Mouse (Mus musculus) CH12F3 (cell line): ENCODE data around the gene Foxred2.

Experiments
- in situ Hi-C: fragments of 300-500 bp; cut with MboI; formaldehyde crosslinking; loops from 2 replicates; pipeline ENCODE4 v1.14.3; 2020; ENCODE audit warnings: low sequenced_read_pairs

The Foxred2 gene

GRCm38 (mm10) chr15:77919441-77919840 lies 37.1 kb downstream of the Foxred2 start:
- in situ Hi-C loops = no loop called here

GRCm38 (mm10) chr15:77916851-77917544 lies 39.5 kb downstream of the Foxred2 start:
- in situ Hi-C loops = no loop called here

- in situ Hi-C loops = no loop called here
These were observed 41.2 kb downstream of the Foxred2 start for GRCm38 (mm10) chr15:77915287-77915686.

- in situ Hi-C loops = no loop called here
These were observed 42.0 kb downstream of the Foxred2 start for GRCm38 (mm10) chr15:77914507-77914906.

- in situ Hi-C loops = no loop called here
These were observed 43.5 kb downstream of the Foxred2 start for GRCm38 (mm10) chr15:77913054-77913453.

GRCm38 (mm10) chr15:77912585-77912984 lies 43.9 kb downstream of the Foxred2 start:
- in situ Hi-C loops = no loop called here

GRCm38 (mm10) chr15:77912048-77912447 lies 44.5 kb downstream of the Foxred2 start:
- in situ Hi-C loops = no loop called here

- in situ Hi-C loops = no loop called here
These were observed 45.5 kb downstream of the Foxred2 start for GRCm38 (mm10) chr15:77911065-77911464.

GRCm38 (mm10) chr15:77907646-77908518 lies 48.6 kb downstream of the Foxred2 start:
- in situ Hi-C loops = loop anchor here (5.0 kb wide), 1 partner anchor 136 kb away; no protein-coding TSS in a partner anchor

- in situ Hi-C loops = loop anchor here (5.0 kb wide), 1 partner anchor 134 kb away; no protein-coding TSS in a partner anchor
These were observed 50.0 kb downstream of the Foxred2 start for GRCm38 (mm10) chr15:77906545-77906944.

- in situ Hi-C loops = loop anchor here (5.0 kb wide), 1 partner anchor 134 kb away; no protein-coding TSS in a partner anchor
These were observed 50.4 kb downstream of the Foxred2 start for GRCm38 (mm10) chr15:77906081-77906480.

GRCm38 (mm10) chr15:77905275-77905970 lies 51.1 kb downstream of the Foxred2 start:
- in situ Hi-C loops = loop anchor here (5.0 kb wide), 1 partner anchor 133 kb away; no protein-coding TSS in a partner anchor

GRCm38 (mm10) chr15:77904363-77904892 lies 52.1 kb downstream of the Foxred2 start:
- in situ Hi-C loops = no loop called here

- in situ Hi-C loops = no loop called here
These were observed 53.3 kb downstream of the Foxred2 start for GRCm38 (mm10) chr15:77903176-77903575.

- in situ Hi-C loops = no loop called here
These were observed 61.6 kb downstream of the Foxred2 start for GRCm38 (mm10) chr15:77894926-77895325.

- in situ Hi-C loops = no loop called here
These were observed 63.2 kb downstream of the Foxred2 start for GRCm38 (mm10) chr15:77893292-77893691.

GRCm38 (mm10) chr15:77892420-77892819 lies 64.1 kb downstream of the Foxred2 start:
- in situ Hi-C loops = no loop called here

GRCm38 (mm10) chr15:77891766-77892165 lies 64.8 kb downstream of the Foxred2 start:
- in situ Hi-C loops = no loop called here
